Mouse (Mus musculus): ENCODE data around the gene Il11ra1.

GRCm38 (mm10) chr4:41704651-41705050, 4.9 kb downstream of the Il11ra1 start:
- TF ChIP-seq CTCF (IDR thresholded peaks at IDR 0.05; ENCODE audit: borderline replicate concordance, control insufficient read depth, extremely low read depth, insufficient read depth, low read length, poor library complexity) = no peak
- TF ChIP-seq POLR2A (IDR thresholded peaks at IDR 0.05; ENCODE audit: control insufficient read depth, extremely low read depth, insufficient read depth, low read length, poor library complexity) = no peak

Measured in thymus, adult 2 months (tissue).